Mouse (Mus musculus) spleen, adult 2 months (tissue): ENCODE data around the gene Gm42791.

ENCODE experiments used
- CTCF ChIP-seq: fragments of 200-500 bp; IDR thresholded peaks from 2 replicates; pipeline ENCODE4 v1.5.1; 2011; ENCODE audit warnings: mild to moderate bottlenecking, inconsistent platforms; ENCODE audit not compliant: insufficient read depth, insufficient read length, insufficient replicate concordance; ENCODE audit errors: extremely low read depth
- POLR2A ChIP-seq: fragments of 200-500 bp; IDR thresholded peaks from 2 replicates; pipeline ENCODE4 v1.6.1; 2011; ENCODE audit warnings: low read depth, low read length, inconsistent platforms

GRCm38 (mm10) chr5:149030103-149030502, 35.2 kb upstream of the Gm42791 start:
- no peak for TF ChIP-seq CTCF
- TF ChIP-seq POLR2A = no peak
